Mouse (Mus musculus) splenic B cell, adult 2 months (primary cell): ENCODE data around the gene Prg3.

Source experiments
- DNase-seq: peaks from one replicate; pipeline ENCODE4 v3.0.0-alpha.2; 2011; ENCODE audit warnings: low read depth, low spot score
- H3K27me3 ChIP-seq: 2 replicates; pipeline ENCODE4 v1.6.1; 2012; ENCODE audit warnings: mild to moderate bottlenecking, low read length, moderate library complexity, mixed read lengths; ENCODE audit not compliant: control insufficient read depth, poor library complexity, insufficient read depth, severe bottlenecking
- H3K36me3 ChIP-seq: 2 replicates; pipeline ENCODE4 v1.6.1; 2012; ENCODE audit warnings: mild to moderate bottlenecking, low read length, moderate library complexity, mixed read lengths; ENCODE audit not compliant: control insufficient read depth, poor library complexity, insufficient read depth, severe bottlenecking

Prg3 gene

DNA sequence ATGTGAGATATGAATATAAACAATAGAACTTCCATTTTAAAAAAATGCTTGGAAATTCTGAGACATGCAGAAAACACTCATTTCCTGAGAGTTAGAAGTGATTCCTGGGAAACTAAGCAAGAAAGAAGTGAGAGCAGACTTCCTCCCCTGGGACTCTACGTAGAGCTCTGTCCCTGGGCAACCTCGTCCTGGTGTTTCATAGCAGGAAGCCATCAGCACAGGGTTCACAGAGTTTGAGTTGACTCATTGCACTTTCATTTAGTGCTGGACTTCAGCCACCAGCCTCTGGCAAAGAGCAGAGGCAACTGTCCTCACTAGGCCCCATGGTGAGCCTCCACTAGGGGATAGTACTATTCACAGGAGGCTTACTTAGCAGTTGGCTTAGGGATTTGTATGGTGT is 26.7 kb upstream of the Prg3 start:
- H3K27me3 ChIP-seq = no peaks in the 10 kb centered on the region
- H3K36me3 ChIP-seq = no peaks in the 10 kb centered on the region
- peak; percentile 40 for DNase-seq

GRCm38 (mm10) chr2:84961901-84962300 is 26.1 kb upstream of the Prg3 start:
- peak; percentile 40 for DNase-seq
- Histone ChIP-seq H3K27me3 (no peaks in the 10 kb centered on the region), H3K36me3 (no peaks in the 10 kb centered on the region)

DNA sequence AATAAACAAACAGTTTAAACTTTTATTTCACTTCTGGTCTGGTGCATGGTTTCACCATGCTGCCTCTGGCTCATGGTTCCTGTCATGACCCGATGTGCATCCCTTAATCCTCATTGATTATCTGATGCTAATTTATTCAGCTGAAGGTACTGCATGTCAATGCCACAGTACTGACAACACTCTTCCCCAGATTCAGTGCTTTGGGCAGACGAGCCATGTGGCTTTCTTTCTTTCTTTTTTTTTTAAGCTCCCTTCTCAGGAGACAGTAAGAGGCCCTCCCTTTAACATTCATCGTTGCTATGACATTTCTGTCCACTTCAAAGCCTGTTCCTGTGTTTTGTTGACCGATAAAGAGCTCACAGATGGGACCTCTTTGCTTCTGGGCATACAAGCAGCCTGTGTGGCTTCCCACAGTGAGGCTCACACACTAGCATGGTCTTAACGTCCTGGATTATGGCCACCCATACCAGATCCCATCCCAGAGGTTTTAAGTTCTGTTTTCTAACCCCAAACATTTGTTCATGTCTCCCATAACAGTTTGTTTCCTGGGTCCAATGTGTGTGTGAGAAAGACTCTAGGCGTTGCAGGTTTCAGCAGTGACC is 25.0 kb upstream of the Prg3 start:
- Histone ChIP-seq H3K27me3 (no peaks in the 10 kb centered on the region), H3K36me3 (no peaks in the 10 kb centered on the region)
- no peak for DNase-seq

- DNase-seq = peak; percentile 77
- H3K36me3 ChIP-seq = no peaks in the 10 kb centered on the region
- no peaks in the 10 kb centered on the region for H3K27me3 ChIP-seq
Observed at GRCm38 (mm10) chr2:84964111-84964801, 23.8 kb upstream of the Prg3 start.

DNA sequence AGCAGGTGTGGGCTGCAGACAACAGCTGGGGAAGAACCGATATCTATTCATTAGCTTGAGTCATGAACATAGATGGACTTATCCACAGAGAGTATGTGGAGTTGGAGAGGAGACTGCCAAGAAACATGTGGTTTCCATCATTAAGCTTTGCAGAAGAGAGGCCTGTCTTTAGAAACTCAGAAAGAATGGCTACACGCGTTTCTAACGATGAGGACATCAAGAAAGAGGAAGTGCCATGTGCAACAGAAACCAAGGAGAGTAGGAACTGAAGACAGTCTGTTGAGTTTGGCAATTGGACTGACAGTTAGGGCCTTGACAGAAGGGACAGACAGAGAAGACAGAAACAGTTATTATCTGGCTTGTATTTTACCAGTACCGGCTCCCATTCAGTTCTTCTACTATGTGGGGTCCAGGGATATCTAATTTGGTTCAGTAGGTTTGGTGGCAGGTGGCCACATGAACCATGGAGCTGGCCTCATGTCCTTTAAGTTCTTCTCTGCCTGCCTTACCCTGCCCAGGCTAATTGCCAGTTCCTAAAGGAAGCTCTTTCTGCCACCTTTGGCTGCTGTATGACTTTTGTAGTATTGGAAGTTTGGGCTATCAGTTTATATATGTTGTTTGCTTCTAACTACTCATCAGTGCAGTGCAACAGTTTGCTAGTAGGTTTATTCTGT is 20.6 kb upstream of the Prg3 start:
- Histone ChIP-seq H3K27me3 (no peaks in the 10 kb centered on the region), H3K36me3 (no peaks in the 10 kb centered on the region)
- DNase-seq = peak; percentile 77

DNA sequence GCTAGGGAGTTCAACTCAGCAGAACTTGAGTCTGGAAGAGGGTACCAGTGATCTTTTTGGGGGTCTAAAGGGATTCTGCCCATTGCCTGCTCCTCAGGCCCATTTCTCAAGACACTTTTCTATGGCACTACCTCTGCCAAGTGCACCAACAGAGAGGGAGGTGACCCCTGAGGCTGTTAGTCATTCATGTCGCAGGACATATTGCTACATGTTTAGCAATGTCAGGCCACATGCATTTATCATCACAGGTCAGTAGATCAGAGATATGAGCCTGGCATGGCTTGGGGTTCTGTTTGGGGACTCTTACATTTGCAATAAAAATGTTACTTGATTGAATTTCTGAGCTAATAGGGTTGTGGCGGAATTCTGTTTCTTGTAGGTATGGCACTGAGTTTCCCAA is 12.4 kb upstream of the Prg3 start:
- no peaks in the 10 kb centered on the region for H3K36me3 ChIP-seq
- DNase-seq = no peak
- no peaks in the 10 kb centered on the region for H3K27me3 ChIP-seq

- DNase-seq = no peak
- no peaks in the 10 kb centered on the region for H3K36me3 ChIP-seq
- no peaks in the 10 kb centered on the region for H3K27me3 ChIP-seq
Observed at GRCm38 (mm10) chr2:84980188-84980587, 7.8 kb upstream of the Prg3 start, which contains the start of gene Prg2. Gene Prg2 (plus strand): TSS chr2:84980461.

GRCm38 (mm10) chr2:84996376-84996775 is 8.4 kb downstream of the Prg3 start:
- Histone ChIP-seq H3K36me3 (no peaks in the 10 kb centered on the region), H3K27me3 (no peaks in the 10 kb centered on the region)
- DNase-seq = no peak

GRCm38 (mm10) chr2:84999486-85000181 is 11.6 kb downstream of the Prg3 start:
- no peak for DNase-seq
- no peaks in the 10 kb centered on the region for H3K36me3 ChIP-seq
- H3K27me3 ChIP-seq = no peaks in the 10 kb centered on the region

- Histone ChIP-seq H3K27me3 (no peaks in the 10 kb centered on the region), H3K36me3 (no peaks in the 10 kb centered on the region)
- no peak for DNase-seq
Observed at GRCm38 (mm10) chr2:85001497-85001896, 13.5 kb downstream of the Prg3 start.

- DNase-seq = no peak
- Histone ChIP-seq H3K36me3 (no peaks in the 10 kb centered on the region), H3K27me3 (no peaks in the 10 kb centered on the region)
Observed at GRCm38 (mm10) chr2:85002575-85002974, 14.6 kb downstream of the Prg3 start.

- Histone ChIP-seq H3K36me3 (no peaks in the 10 kb centered on the region), H3K27me3 (no peaks in the 10 kb centered on the region)
- no peak for DNase-seq
Observed at GRCm38 (mm10) chr2:85004341-85004740, 16.3 kb downstream of the Prg3 start.

DNA sequence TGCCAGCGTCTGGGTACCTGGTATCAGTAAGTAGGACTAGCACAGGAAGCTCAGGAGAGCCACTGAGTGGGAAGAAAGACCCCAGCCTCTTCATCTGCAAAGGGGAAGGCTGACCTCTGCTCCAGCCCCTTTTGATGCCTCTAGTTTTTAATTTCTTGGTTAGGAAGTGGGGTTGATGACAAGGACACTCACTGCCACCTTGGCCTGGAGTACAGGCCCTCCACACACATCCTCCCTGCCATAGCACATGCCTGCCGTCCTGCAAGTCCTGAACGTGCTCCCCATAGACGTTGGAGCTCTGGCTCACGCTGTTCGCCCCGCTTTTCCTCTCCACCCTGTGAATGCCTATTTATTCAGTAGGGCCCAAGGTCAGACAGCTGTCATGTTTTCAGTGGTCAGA is 18.6 kb downstream of the Prg3 start:
- DNase-seq = no peak
- Histone ChIP-seq H3K27me3 (no peaks in the 10 kb centered on the region), H3K36me3 (no peaks in the 10 kb centered on the region)

DNA sequence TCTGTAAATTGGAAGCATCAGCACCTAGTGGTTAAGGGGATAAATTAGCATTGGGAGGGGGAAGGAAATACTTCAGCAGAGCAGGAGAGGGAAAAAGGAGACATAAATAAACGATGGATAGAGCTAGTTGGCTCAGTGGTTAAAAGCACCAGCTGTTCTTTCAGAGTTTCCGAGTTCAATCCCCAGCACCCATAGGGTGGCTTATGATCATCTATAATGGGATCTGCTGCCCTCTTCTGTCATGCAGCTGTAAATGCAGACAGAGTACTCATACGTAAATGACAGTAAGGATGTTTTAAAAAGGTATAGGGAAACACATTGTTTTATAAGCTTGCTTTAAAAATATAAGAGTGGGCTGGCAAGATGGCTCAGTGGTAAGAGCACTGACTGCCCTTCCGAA is 19.7 kb downstream of the Prg3 start:
- DNase-seq = peak; percentile 83
- H3K27me3 ChIP-seq = no peaks in the 10 kb centered on the region
- H3K36me3 ChIP-seq = no peaks in the 10 kb centered on the region

- Histone ChIP-seq H3K36me3 (no peaks in the 10 kb centered on the region), H3K27me3 (no peaks in the 10 kb centered on the region)
- DNase-seq = no peak
Observed at GRCm38 (mm10) chr2:85009212-85009611, 21.2 kb downstream of the Prg3 start.
